Mouse (Mus musculus) liver, embryonic 11.5 days (tissue): ENCODE measurements around the gene Srrm1. TPM values are rescaled to one million over a fixed set of nuclear protein-coding genes. Genes with fewer than 3 reads are reported as not detected.
A peak's percentile ranks its signal among the peaks of the same experiment; 100 is the strongest.

Source experiments
- ATAC-seq: fragments of 200-750 bp; cut with Nextera tagmentation; replicated peaks from 2 replicates; pipeline ENCODE4 v1.8.0; 2017; ENCODE audit warnings: moderate number of reproducible peaks, mild to moderate bottlenecking, moderate TSS enrichment, moderate library complexity; ENCODE audit not compliant: low FRiP score
- DNase-seq: peaks from one replicate; pipeline ENCODE4 v3.0.0-alpha.2; 2017; ENCODE audit warnings: low spot score
- H3K27ac ChIP-seq: fragments of 300-500 bp; sonication (generic); 2 replicates; pipeline ENCODE4 v1.5.1; 2014; ENCODE audit warnings: mild to moderate bottlenecking, low read depth, low read length, control low read depth
- H3K27me3 ChIP-seq: fragments of 300-500 bp; sonication (generic); replicated peaks from 2 replicates; pipeline ENCODE4 v1.6.1; 2014; ENCODE audit warnings: low read length, mixed read lengths; ENCODE audit not compliant: control insufficient read depth, insufficient read depth
- H3K36me3 ChIP-seq: fragments of 300-500 bp; sonication (generic); 2 replicates; pipeline ENCODE4 v1.6.1; 2014; ENCODE audit warnings: mild to moderate bottlenecking, low read length, moderate library complexity, mixed read lengths; ENCODE audit not compliant: control insufficient read depth, insufficient read depth
- H3K4me1 ChIP-seq: fragments of 300-500 bp; sonication (generic); replicated peaks from 2 replicates; pipeline ENCODE4 v1.6.1; 2014; ENCODE audit warnings: low read length, mixed read lengths; ENCODE audit not compliant: control insufficient read depth, insufficient read depth
- H3K4me2 ChIP-seq: fragments of 300-500 bp; sonication (generic); 2 replicates; pipeline ENCODE4 v1.6.1; 2014; ENCODE audit warnings: mild to moderate bottlenecking, control low read depth, moderate library complexity
- H3K4me3 ChIP-seq: fragments of 300-500 bp; sonication (generic); 2 replicates; pipeline ENCODE4 v1.5.1; 2014; ENCODE audit warnings: low read depth, low read length, control low read depth
- H3K9ac ChIP-seq: fragments of 300-500 bp; sonication (generic); 2 replicates; pipeline ENCODE4 v1.6.1; 2014; ENCODE audit warnings: low read depth, low read length, control low read depth
- H3K9me3 ChIP-seq: fragments of 300-500 bp; sonication (generic); 2 replicates; pipeline ENCODE4 v1.6.1; 2016; ENCODE audit warnings: low read length, inconsistent platforms, mixed read lengths; ENCODE audit not compliant: control insufficient read depth
- WGBS: fragments of 180-500 bp; shearing (Covaris S2); extraction: QIAGEN DNeasy Blood & Tissue Kit; methylation state at CpG from one replicate; pipeline ENCODE4 v1.1.7; 2014; 5-methylcytosine and 5-hydroxymethylcytosine counted together
- polyA plus RNA-seq: library from polyadenylated mRNA; unstranded; fragments of >200 nt; fragmentation: Nextera tagmentation; extraction: Ambion mirVana; gene quantifications from 2 replicates; pipeline ENCODE4 v1.2.1, GENCODE M21; 2014

Srrm1 gene
- polyA plus RNA-seq, 1 experiment from 2014 or later, result 195 TPM

- no peaks in the 10 kb centered on the region for H3K4me1 ChIP-seq
- no peak for DNase-seq
- H3K27ac ChIP-seq, result peak overlapping the region; percentile 53; the same call in 1 of the 2 replicates
- 88% methylated on average over 3 of the region's 3 CpGs for WGBS
- no peaks in the 10 kb centered on the region for H3K27me3 ChIP-seq
- no peak overlapping the region for H3K9ac ChIP-seq
- H3K4me2 ChIP-seq, result peak overlapping the region; percentile 19; the same call in 1 of the 2 replicates
- H3K4me3 ChIP-seq, result no peak overlapping the region
- H3K36me3 ChIP-seq, result peaks cover 82% of the 10 kb centered on the region
- H3K9me3 ChIP-seq, result no peaks in the 10 kb centered on the region
- no peak for ATAC-seq
Observed at GRCm38 (mm10) chr4:135336023-135336357, 17.1 kb downstream of the Srrm1 start.

GRCm38 (mm10) chr4:135335327-135336022 is 17.6 kb downstream of the Srrm1 start:
- Histone ChIP-seq H3K9ac (no peak overlapping the region), H3K9me3 (no peaks in the 10 kb centered on the region), H3K27ac (no peak overlapping the region), H3K4me2 (no peak overlapping the region), H3K36me3 (peaks cover 81% of the 10 kb centered on the region), H3K4me1 (no peaks in the 10 kb centered on the region), H3K4me3 (no peak overlapping the region), H3K27me3 (no peaks in the 10 kb centered on the region)
- 79% methylated on average over 9 of the region's 9 CpGs for WGBS
- DNase-seq (no peak), ATAC-seq (0 out of 2 replicates have a peak, but pooled peaks have one; percentile 39)

GRCm38 (mm10) chr4:135326469-135326868 is 26.7 kb downstream of the Srrm1 start:
- no peak overlapping the region for H3K9ac ChIP-seq
- H3K4me3 ChIP-seq, result no peak overlapping the region
- DNase-seq (no peak), ATAC-seq (no peak)
- no peak overlapping the region for H3K27ac ChIP-seq
- no peaks in the 10 kb centered on the region for H3K4me1 ChIP-seq
- H3K4me2 ChIP-seq, result no peak overlapping the region
- no peaks in the 10 kb centered on the region for H3K27me3 ChIP-seq
- WGBS, result 80% methylated on average over 3 of the region's 3 CpGs
- H3K9me3 ChIP-seq, result no peaks in the 10 kb centered on the region
- peaks cover 84% of the 10 kb centered on the region for H3K36me3 ChIP-seq

GRCm38 (mm10) chr4:135326046-135326445 is 27.1 kb downstream of the Srrm1 start:
- no peak overlapping the region for H3K27ac ChIP-seq
- H3K4me1 ChIP-seq, result no peaks in the 10 kb centered on the region
- DNase-seq (no peak), ATAC-seq (no peak)
- H3K9ac ChIP-seq, result no peak overlapping the region
- no peak overlapping the region for H3K4me3 ChIP-seq
- no peaks in the 10 kb centered on the region for H3K27me3 ChIP-seq
- no peak overlapping the region for H3K4me2 ChIP-seq
- no peaks in the 10 kb centered on the region for H3K9me3 ChIP-seq
- peaks cover 83% of the 10 kb centered on the region for H3K36me3 ChIP-seq

- no peaks in the 10 kb centered on the region for H3K4me1 ChIP-seq
- no peaks in the 10 kb centered on the region for H3K9me3 ChIP-seq
- DNase-seq (no peak), ATAC-seq (no peak)
- peaks cover 73% of the 10 kb centered on the region for H3K36me3 ChIP-seq
- 91% methylated on average over 8 of the region's 8 CpGs for WGBS
- H3K4me2 ChIP-seq, result no peak overlapping the region
- H3K4me3 ChIP-seq, result no peak overlapping the region
- H3K9ac ChIP-seq, result no peak overlapping the region
- no peak overlapping the region for H3K27ac ChIP-seq
- no peaks in the 10 kb centered on the region for H3K27me3 ChIP-seq
Observed at GRCm38 (mm10) chr4:135323021-135323420, 30.1 kb downstream of the Srrm1 start.

- no peak overlapping the region for H3K4me2 ChIP-seq
- peaks cover 20% of the 10 kb centered on the region for H3K4me1 ChIP-seq
- no peak overlapping the region for H3K27ac ChIP-seq
- no peak overlapping the region for H3K4me3 ChIP-seq
- H3K27me3 ChIP-seq, result no peaks in the 10 kb centered on the region
- DNase-seq (peak; percentile 77), ATAC-seq (peak; percentile 54; the same call in 1 of the 2 replicates)
- H3K36me3 ChIP-seq, result peaks cover 51% of the 10 kb centered on the region
- no peaks in the 10 kb centered on the region for H3K9me3 ChIP-seq
- WGBS, result 26% methylated on average over 2 of the region's 2 CpGs
- H3K9ac ChIP-seq, result no peak overlapping the region
Observed at GRCm38 (mm10) chr4:135317966-135318365, 35.2 kb downstream of the Srrm1 start.

- Histone ChIP-seq H3K4me3 (no peak overlapping the region), H3K27ac (no peak overlapping the region), H3K27me3 (no peaks in the 10 kb centered on the region), H3K4me1 (peaks cover 24% of the 10 kb centered on the region), H3K9me3 (no peaks in the 10 kb centered on the region), H3K36me3 (peaks cover 47% of the 10 kb centered on the region), H3K4me2 (no peak overlapping the region), H3K9ac (no peak overlapping the region)
- no peak for ATAC-seq
- WGBS, result 91% methylated on average over 4 of the region's 4 CpGs
- DNase-seq, result no peak
Observed at GRCm38 (mm10) chr4:135317539-135317938, 35.6 kb downstream of the Srrm1 start.

- DNase-seq, result no peak
- no peak overlapping the region for H3K4me3 ChIP-seq
- peaks cover 29% of the 10 kb centered on the region for H3K4me1 ChIP-seq
- WGBS, result 85% methylated on average over 9 of the region's 9 CpGs
- H3K9me3 ChIP-seq, result no peaks in the 10 kb centered on the region
- peak overlapping the region; percentile 93; the same call in 1 of the 2 replicates for H3K27ac ChIP-seq
- H3K27me3 ChIP-seq, result no peaks in the 10 kb centered on the region
- H3K9ac ChIP-seq, result no peak overlapping the region
- ATAC-seq, result no peak
- no peak overlapping the region for H3K4me2 ChIP-seq
- peaks cover 32% of the 10 kb centered on the region for H3K36me3 ChIP-seq
Observed at GRCm38 (mm10) chr4:135315287-135315686, 37.8 kb downstream of the Srrm1 start.

- Histone ChIP-seq H3K27ac (peak overlapping the region; percentile 93), H3K27me3 (no peaks in the 10 kb centered on the region), H3K9me3 (no peaks in the 10 kb centered on the region), H3K4me2 (peak overlapping the region; percentile 67), H3K4me1 (peaks cover 29% of the 10 kb centered on the region), H3K36me3 (peaks cover 25% of the 10 kb centered on the region), H3K9ac (peak overlapping the region; percentile 64), H3K4me3 (peak overlapping the region; percentile 29)
- DNase-seq (peak; percentile 64), ATAC-seq (peak; percentile 70)
- WGBS, result 42% methylated on average over 11 of the region's 11 CpGs
Observed at GRCm38 (mm10) chr4:135314419-135314832, 38.7 kb downstream of the Srrm1 start.
